Mouse (Mus musculus): Measurements from ENCODE around the gene Ppp5c. TPM values are rescaled to one million over a fixed set of nuclear protein-coding genes. Genes with fewer than 3 reads are reported as not detected.

Gene Ppp5c
- total and polyA plus RNA-seq, 3 experiments, result 125 to 223 (median 128) TPM

GRCm38 (mm10) chr7:17025896-17026622 lies 1.7 kb downstream of the Ppp5c start (continued):
- TF ChIP-seq E2F4 (IDR thresholded peaks at IDR 0.05; ENCODE audit: insufficient replicate concordance, low read depth, low read length) (no peak), CHD1 (IDR thresholded peaks at IDR 0.05; ENCODE audit: low read depth, low read length) (no peak), MAFK (IDR thresholded peaks at IDR 0.05; ENCODE audit: insufficient replicate concordance, low read length) (no peak), ZC3H11A (IDR thresholded peaks at IDR 0.05; ENCODE audit: low read depth, low read length) (no peak), MXI1 (IDR thresholded peaks at IDR 0.05; ENCODE audit: low read depth, low read length) (peak; percentile 65), CTCF (conservative IDR thresholded peaks at IDR 0.05 in 1 of 2, IDR thresholded peaks at IDR 0.05 in 1 of 2; ENCODE audit: low read depth in 2 of 2, low read length in 2 of 2) (no peak), MYC (IDR thresholded peaks at IDR 0.05; ENCODE audit: low read depth, low read length) (peak; percentile 87), EP300 (IDR thresholded peaks at IDR 0.05; ENCODE audit: low read length) (no peak), GABPA (IDR thresholded peaks at IDR 0.05; ENCODE audit: insufficient replicate concordance, low read depth, low read length) (no peak)

- dilution Hi-C loops (cut with MboI; ENCODE audit: extremely low pct_ligation_motif_present, extremely low pct_unique_long_range_greater_than_20kb, low sequenced_read_pairs), result no loop called here
- Histone ChIP-seq H3K9ac (ENCODE audit: insufficient read depth, low read depth) (peak overlapping the region; percentile 80; the same call in 1 of the 2 replicates), H3K27me3 (replicated peaks) (peaks cover 4% of the 10 kb centered on the region), H3K27ac (ENCODE audit: insufficient read depth, low read depth) (peak overlapping the region; percentile 48; the same call in 1 of the 2 replicates), H3K4me2 (ENCODE audit: insufficient read depth, low read depth, poor library complexity, severe bottlenecking) (peak overlapping the region; percentile 95), H3K4me1 (ENCODE audit: control insufficient read depth in 1 of 2, insufficient read depth in 2 of 2) (peaks cover 20 to 59% of the 10 kb centered on the region in 2 experiments), H3K4me3 (replicated peaks in 1 of 3; ENCODE audit: low read depth in 2 of 3, low read length in 2 of 3, poor library complexity in 1 of 3) (peak overlapping the region; percentile 80 to 94 (median 94)), H3K79me2 (replicated peaks; ENCODE audit: control insufficient read depth, extremely low read depth, insufficient read depth, poor library complexity, severe bottlenecking) (peaks cover 56% of the 10 kb centered on the region), H3K36me3 (replicated peaks in 1 of 2; ENCODE audit: control insufficient read depth in 1 of 2, insufficient read depth in 1 of 2, low read length in 1 of 2) (peaks cover 33 to 44% of the 10 kb centered on the region in 2 experiments), H3K9me3 (replicated peaks; ENCODE audit: low read length) (no peaks in the 10 kb centered on the region)
- DNase-seq (ENCODE audit: extremely low read depth), result no peak
- in situ Hi-C loops (cut with MboI; ENCODE audit: low pct_ligation_motif_present, low pct_unique_long_range_greater_than_20kb, low sequenced_read_pairs), result no loop called here
- TF ChIP-seq SIN3A (IDR thresholded peaks at IDR 0.05; ENCODE audit: low read length) (0 out of 2 replicates have a peak, but pooled peaks have one; percentile 31), ZC3H11A (IDR thresholded peaks at IDR 0.05; ENCODE audit: low read depth, low read length) (no peak), PAX5 (IDR thresholded peaks at IDR 0.05; ENCODE audit: low read length) (no peak), TCF12 (IDR thresholded peaks at IDR 0.05; ENCODE audit: low read depth, low read length) (0 out of 2 replicates have a peak, but pooled peaks have one; percentile 3)
These were observed 2.2 kb downstream of the Ppp5c start for GRCm38 (mm10) chr7:17025505-17025894.

GRCm38 (mm10) chr7:17024814-17025504 lies 2.8 kb downstream of the Ppp5c start:
- Histone ChIP-seq H3K4me1 (ENCODE audit: control insufficient read depth in 1 of 2, insufficient read depth in 2 of 2) (peaks cover 20 to 61% of the 10 kb centered on the region in 2 experiments), H3K79me2 (replicated peaks; ENCODE audit: control insufficient read depth, extremely low read depth, insufficient read depth, poor library complexity, severe bottlenecking) (peaks cover 60% of the 10 kb centered on the region), H3K36me3 (replicated peaks in 1 of 2; ENCODE audit: control insufficient read depth in 1 of 2, insufficient read depth in 1 of 2, low read length in 1 of 2) (peaks cover 38 to 49% of the 10 kb centered on the region in 2 experiments), H3K9me3 (replicated peaks; ENCODE audit: low read length) (no peaks in the 10 kb centered on the region), H3K27me3 (replicated peaks) (peaks cover 4% of the 10 kb centered on the region), H3K9ac (ENCODE audit: insufficient read depth, low read depth) (peak overlapping the region; percentile 47), H3K4me2 (ENCODE audit: insufficient read depth, low read depth, poor library complexity, severe bottlenecking) (peak overlapping the region; percentile 95), H3K4me3 (replicated peaks in 1 of 3; ENCODE audit: low read depth in 2 of 3, low read length in 2 of 3, poor library complexity in 1 of 3) (peak overlapping the region; percentile 80 to 94 (median 94)), H3K27ac (ENCODE audit: insufficient read depth, low read depth) (peak overlapping the region; percentile 50)
- dilution Hi-C loops (cut with MboI; ENCODE audit: extremely low pct_ligation_motif_present, extremely low pct_unique_long_range_greater_than_20kb, low sequenced_read_pairs), result no loop called here
- in situ Hi-C loops (cut with MboI; ENCODE audit: low pct_ligation_motif_present, low pct_unique_long_range_greater_than_20kb, low sequenced_read_pairs), result no loop called here
- DNase-seq (ENCODE audit: extremely low read depth), result peak; percentile 46
- TF ChIP-seq ETS1 (conservative IDR thresholded peaks at IDR 0.05; ENCODE audit: low read depth, low read length), result no peak
- no peak for TF ChIP-seq CHD1 (IDR thresholded peaks at IDR 0.05; ENCODE audit: low read depth, low read length)
- no peak for TF ChIP-seq MAZ (IDR thresholded peaks at IDR 0.05; ENCODE audit: low read depth, low read length)
- no peak for TF ChIP-seq UBTF (IDR thresholded peaks at IDR 0.05; ENCODE audit: low read depth, low read length)
- TF ChIP-seq MAFK (IDR thresholded peaks at IDR 0.05; ENCODE audit: insufficient replicate concordance, low read length), result no peak
- no peak for TF ChIP-seq GABPA (IDR thresholded peaks at IDR 0.05; ENCODE audit: insufficient replicate concordance, low read depth, low read length)
- no peak for TF ChIP-seq ZKSCAN1 (IDR thresholded peaks at IDR 0.05; ENCODE audit: borderline replicate concordance, low read depth, low read length)
- TF ChIP-seq PAX5 (IDR thresholded peaks at IDR 0.05; ENCODE audit: low read length), result no peak
- no peak for TF ChIP-seq E2F4 (IDR thresholded peaks at IDR 0.05; ENCODE audit: insufficient replicate concordance, low read depth, low read length)
- TF ChIP-seq KAT2A (IDR thresholded peaks at IDR 0.05; ENCODE audit: insufficient replicate concordance, low read length), result no peak
- no peak for TF ChIP-seq NELFE (IDR thresholded peaks at IDR 0.05; ENCODE audit: low read depth, low read length)
- no peak for TF ChIP-seq ZMIZ1 (IDR thresholded peaks at IDR 0.05; ENCODE audit: low read depth, low read length)
- no peak for TF ChIP-seq HCFC1 (IDR thresholded peaks at IDR 0.05; ENCODE audit: low read depth, low read length)
- TF ChIP-seq USF1 (IDR thresholded peaks at IDR 0.05; ENCODE audit: low read depth, low read length), result peak; percentile 33; the same call in 1 of the 2 replicates
- TF ChIP-seq BHLHE40 (IDR thresholded peaks at IDR 0.05; ENCODE audit: low read depth, low read length), result peak; percentile 80
- TF ChIP-seq RAD21 (IDR thresholded peaks at IDR 0.05; ENCODE audit: low read depth, low read length), result no peak
- TF ChIP-seq POLR2A (IDR thresholded peaks at IDR 0.05; ENCODE audit: low read depth, low read length), result peak; percentile 52
- TF ChIP-seq JUN (IDR thresholded peaks at IDR 0.05; ENCODE audit: insufficient read depth, low read depth, low read length), result no peak
- no peak for TF ChIP-seq MEF2A (IDR thresholded peaks at IDR 0.05; ENCODE audit: borderline replicate concordance, low read depth, low read length)
